Mouse (Mus musculus): ENCODE data around the gene Cenpi. TPM values are rescaled to one million over a fixed set of nuclear protein-coding genes. Genes with fewer than 3 reads are reported as not detected.
A peak's percentile ranks its signal among the peaks of the same experiment; 100 is the strongest.

Cenpi gene
- polyA plus RNA-seq, 1 experiment from 2014 or later = 12.4 TPM

GRCm38 (mm10) chrX:134374190-134374589 lies 66.3 kb downstream of the Cenpi start:
- TF ChIP-seq CTCF (IDR thresholded peaks at IDR 0.05; ENCODE audit: low read depth) = no peak
- H3K4me1 ChIP-seq (replicated peaks; ENCODE audit: insufficient read depth, low read length) = no peaks in the 10 kb centered on the region
- ATAC-seq (replicated peaks; ENCODE audit: low FRiP score, low read depth) = no peak
- DNase-seq (ENCODE audit: low spot score) = no peak
- no peak overlapping the region for H3K4me3 ChIP-seq (replicated peaks; ENCODE audit: low read depth, low read length)
- H3K9me3 ChIP-seq (replicated peaks; ENCODE audit: low read length) = no peaks in the 10 kb centered on the region
- H3K36me3 ChIP-seq (ENCODE audit: insufficient read depth, low read length) = no peaks in the 10 kb centered on the region
- 35% methylated on average over 1 of the region's 1 CpGs for WGBS
- H3K4me2 ChIP-seq (ENCODE audit: low read length) = no peak overlapping the region
- no peak overlapping the region for H3K9ac ChIP-seq (ENCODE audit: low read depth, low read length)
- no peaks in the 10 kb centered on the region for H3K27me3 ChIP-seq (ENCODE audit: insufficient read depth, low read length)
- H3K27ac ChIP-seq = no peak overlapping the region

- Histone ChIP-seq H3K36me3 (ENCODE audit: insufficient read depth, low read length) (no peaks in the 10 kb centered on the region), H3K4me1 (replicated peaks; ENCODE audit: insufficient read depth, low read length) (no peaks in the 10 kb centered on the region), H3K9ac (ENCODE audit: low read depth, low read length) (no peak overlapping the region), H3K4me2 (ENCODE audit: low read length) (no peak overlapping the region), H3K27me3 (ENCODE audit: insufficient read depth, low read length) (no peaks in the 10 kb centered on the region), H3K4me3 (replicated peaks; ENCODE audit: low read depth, low read length) (no peak overlapping the region), H3K27ac (no peak overlapping the region), H3K9me3 (replicated peaks; ENCODE audit: low read length) (no peaks in the 10 kb centered on the region)
- WGBS = 69% methylated on average over 6 of the region's 6 CpGs
- ATAC-seq (replicated peaks; ENCODE audit: low FRiP score, low read depth) (no peak), DNase-seq (ENCODE audit: low spot score) (no peak)
- no peak for TF ChIP-seq CTCF (IDR thresholded peaks at IDR 0.05; ENCODE audit: low read depth)
These were observed 77.0 kb downstream of the Cenpi start for GRCm38 (mm10) chrX:134384896-134385295.

GRCm38 (mm10) chrX:134398972-134399371 lies 91.1 kb downstream of the Cenpi start:
- Histone ChIP-seq H3K9ac (ENCODE audit: low read depth, low read length) (no peak overlapping the region), H3K27ac (no peak overlapping the region), H3K4me2 (ENCODE audit: low read length) (no peak overlapping the region), H3K36me3 (ENCODE audit: insufficient read depth, low read length) (no peaks in the 10 kb centered on the region), H3K4me3 (replicated peaks; ENCODE audit: low read depth, low read length) (no peak overlapping the region), H3K4me1 (replicated peaks; ENCODE audit: insufficient read depth, low read length) (no peaks in the 10 kb centered on the region), H3K27me3 (ENCODE audit: insufficient read depth, low read length) (no peaks in the 10 kb centered on the region), H3K9me3 (replicated peaks; ENCODE audit: low read length) (no peaks in the 10 kb centered on the region)
- no peak for DNase-seq (ENCODE audit: low spot score)
- no peak for TF ChIP-seq CTCF (IDR thresholded peaks at IDR 0.05; ENCODE audit: low read depth)
- 61% methylated on average over 2 of the region's 2 CpGs for WGBS
- ATAC-seq (replicated peaks; ENCODE audit: low FRiP score, low read depth) = no peak

- H3K9ac ChIP-seq (ENCODE audit: low read depth, low read length) = no peak within 1 kb of the TSS
- no peak for TF ChIP-seq CTCF (IDR thresholded peaks at IDR 0.05; ENCODE audit: low read depth)
- H3K36me3 ChIP-seq (ENCODE audit: insufficient read depth, low read length) = no peaks in the 10 kb centered on the region
- no peaks in the 10 kb centered on the region for H3K27me3 ChIP-seq (ENCODE audit: insufficient read depth, low read length)
- peak within 1 kb of the TSS; percentile 28 for H3K4me3 ChIP-seq (replicated peaks; ENCODE audit: low read depth, low read length)
- no peaks in the 10 kb centered on the region for H3K9me3 ChIP-seq (replicated peaks; ENCODE audit: low read length)
- DNase-seq (ENCODE audit: low spot score) (peak; percentile 16), ATAC-seq (replicated peaks; ENCODE audit: low FRiP score, low read depth) (no peak)
- WGBS = 36% methylated on average over 15 of the region's 15 CpGs
- H3K4me1 ChIP-seq (replicated peaks; ENCODE audit: insufficient read depth, low read length) = no peaks in the 10 kb centered on the region
- H3K27ac ChIP-seq = no peak within 1 kb of the TSS
- peak within 1 kb of the TSS; percentile 55 for H3K4me2 ChIP-seq (ENCODE audit: low read length)
These were observed 96.1 kb downstream of the Cenpi start, which contains the start of gene Drp2 for GRCm38 (mm10) chrX:134403863-134404583. Drp2 (plus strand) TSS chrX:134404551.

GRCm38 (mm10) chrX:134404584-134404955 lies 96.7 kb downstream of the Cenpi start:
- ATAC-seq (replicated peaks; ENCODE audit: low FRiP score, low read depth) (no peak), DNase-seq (ENCODE audit: low spot score) (peak; percentile 8)
- WGBS = 23% methylated on average over 12 of the region's 14 CpGs
- no peak overlapping the region for H3K27ac ChIP-seq
- no peaks in the 10 kb centered on the region for H3K36me3 ChIP-seq (ENCODE audit: insufficient read depth, low read length)
- H3K4me1 ChIP-seq (replicated peaks; ENCODE audit: insufficient read depth, low read length) = no peaks in the 10 kb centered on the region
- no peak for TF ChIP-seq CTCF (IDR thresholded peaks at IDR 0.05; ENCODE audit: low read depth)
- H3K27me3 ChIP-seq (ENCODE audit: insufficient read depth, low read length) = no peaks in the 10 kb centered on the region
- peak overlapping the region; percentile 28 for H3K4me3 ChIP-seq (replicated peaks; ENCODE audit: low read depth, low read length)
- H3K9ac ChIP-seq (ENCODE audit: low read depth, low read length) = no peak overlapping the region
- H3K9me3 ChIP-seq (replicated peaks; ENCODE audit: low read length) = no peaks in the 10 kb centered on the region
- H3K4me2 ChIP-seq (ENCODE audit: low read length) = peak overlapping the region; percentile 55

- H3K27ac ChIP-seq = no peak overlapping the region
- no peak for ATAC-seq (replicated peaks; ENCODE audit: low FRiP score, low read depth)
- DNase-seq (ENCODE audit: low spot score) = no peak
- WGBS = 83% methylated on average over 6 of the region's 6 CpGs
- no peaks in the 10 kb centered on the region for H3K4me1 ChIP-seq (replicated peaks; ENCODE audit: insufficient read depth, low read length)
- no peaks in the 10 kb centered on the region for H3K9me3 ChIP-seq (replicated peaks; ENCODE audit: low read length)
- no peak overlapping the region for H3K4me3 ChIP-seq (replicated peaks; ENCODE audit: low read depth, low read length)
- H3K9ac ChIP-seq (ENCODE audit: low read depth, low read length) = no peak overlapping the region
- no peaks in the 10 kb centered on the region for H3K27me3 ChIP-seq (ENCODE audit: insufficient read depth, low read length)
- no peak overlapping the region for H3K4me2 ChIP-seq (ENCODE audit: low read length)
- no peak for TF ChIP-seq CTCF (IDR thresholded peaks at IDR 0.05; ENCODE audit: low read depth)
- H3K36me3 ChIP-seq (ENCODE audit: insufficient read depth, low read length) = no peaks in the 10 kb centered on the region
These were observed 101.5 kb downstream of the Cenpi start for GRCm38 (mm10) chrX:134409354-134409900.

Data from kidney, postnatal 0 days (tissue).